Mouse (Mus musculus) limb, embryonic 10.5 days (tissue): ENCODE measurements around the gene Mrpl41. TPM values are rescaled to one million over a fixed set of nuclear protein-coding genes. Genes with fewer than 3 reads are reported as not detected.
"Not testable (repeated sequence)": the region's sequence is repeated elsewhere in the genome, so short reads cannot be mapped to it uniquely, and the experiment has no call there.

Experiments used
- DNase-seq: peaks from one replicate; pipeline ENCODE4 v3.0.0-alpha.2; 2017; ENCODE audit warnings: low spot score
- H3K27ac ChIP-seq: fragments of 300-500 bp; sonication (generic); 2 replicates; pipeline ENCODE4 v1.5.1; 2016; ENCODE audit warnings: mild to moderate bottlenecking
- H3K27me3 ChIP-seq: fragments of 300-500 bp; sonication (generic); 2 replicates; pipeline ENCODE4 v1.6.1; 2016; ENCODE audit warnings: low read depth, mild to moderate bottlenecking; ENCODE audit not compliant: poor library complexity, severe bottlenecking
- H3K36me3 ChIP-seq: fragments of 300-500 bp; sonication (generic); 2 replicates; pipeline ENCODE4 v1.6.1; 2016; ENCODE audit warnings: mild to moderate bottlenecking, moderate library complexity
- H3K4me1 ChIP-seq: fragments of 300-500 bp; sonication (generic); 2 replicates; pipeline ENCODE4 v1.6.1; 2016
- H3K4me3 ChIP-seq: fragments of 300-500 bp; sonication (generic); 2 replicates; pipeline ENCODE4 v1.5.1; 2016; ENCODE audit warnings: mild to moderate bottlenecking, moderate library complexity
- H3K9me3 ChIP-seq: fragments of 300-500 bp; sonication (generic); replicated peaks from 2 replicates; pipeline ENCODE4 v1.6.1; 2016; ENCODE audit warnings: mild to moderate bottlenecking
- whole genome bisulfite sequencing: fragments of 180-500 bp; shearing (Covaris S2); methylation state at CpG from one replicate; pipeline ENCODE4 v1.1.7; 2016; 5-methylcytosine and 5-hydroxymethylcytosine counted together
- polyA plus RNA-seq: library from polyadenylated mRNA; unstranded; fragments of >200 nt; fragmentation: Nextera tagmentation; extraction: Ambion mirVana; gene quantifications from 2 replicates; pipeline ENCODE4 v1.2.1, GENCODE M21; 2016

Mrpl41 gene
- polyA plus RNA-seq: 119 and 124 TPM in 2 replicates

GRCm38 (mm10) chr2:24974906-24975703 lies at the start of gene Mrpl41:
TSS of gene Mrpl41 (minus strand) at chr2:24975098.
- H3K4me3 ChIP-seq: peak within 1 kb of the TSS; percentile 83
- under 1% methylated on average over 64 of the region's 64 CpGs for WGBS
- H3K36me3 ChIP-seq: peaks cover 35% of the 10 kb centered on the region
- no peaks in the 10 kb centered on the region for H3K27me3 ChIP-seq
- peak; percentile 97 for DNase-seq
- H3K4me1 ChIP-seq: peaks cover 19% of the 10 kb centered on the region
- H3K27ac ChIP-seq: peak within 1 kb of the TSS; percentile 82
- H3K9me3 ChIP-seq: no peaks in the 10 kb centered on the region

GRCm38 (mm10) chr2:25022678-25023077 lies 47.8 kb upstream of the Mrpl41 start:
- H3K9me3 ChIP-seq: no peaks in the 10 kb centered on the region
- H3K4me1 ChIP-seq: peaks cover 6% of the 10 kb centered on the region; the same call in 1 of the 2 replicates
- WGBS: 95% methylated on average over 1 of the region's 1 CpGs
- H3K36me3 ChIP-seq: peaks cover 2% of the 10 kb centered on the region; the same call in 1 of the 2 replicates
- no peak overlapping the region for H3K27ac ChIP-seq
- no peaks in the 10 kb centered on the region for H3K27me3 ChIP-seq
- no peak overlapping the region for H3K4me3 ChIP-seq
- DNase-seq: no peak

- DNase-seq: no peak
- Histone ChIP-seq H3K36me3 (no peaks in the 10 kb centered on the region), H3K4me3 (no peak overlapping the region)
These were observed 33.4 kb upstream of the Mrpl41 start for GRCm38 (mm10) chr2:25008250-25008649.

GRCm38 (mm10) chr2:25006767-25007166 lies 31.9 kb upstream of the Mrpl41 start:
- no peak for DNase-seq
- no peak overlapping the region for H3K27ac ChIP-seq
- WGBS: 96% methylated on average over 1 of the region's 1 CpGs

More at GRCm38 (mm10) chr2:25008250-25008649, 33.4 kb upstream of the Mrpl41 start:
- no peaks in the 10 kb centered on the region for H3K27me3 ChIP-seq
- H3K4me1 ChIP-seq: no peaks in the 10 kb centered on the region
- no peak overlapping the region for H3K27ac ChIP-seq
- H3K9me3 ChIP-seq: no peaks in the 10 kb centered on the region

GRCm38 (mm10) chr2:25003946-25004786 lies 29.3 kb upstream of the Mrpl41 start:
- Histone ChIP-seq H3K4me1 (no peaks in the 10 kb centered on the region), H3K27me3 (no peaks in the 10 kb centered on the region), H3K27ac (no peak overlapping the region), H3K4me3 (no peak overlapping the region), H3K9me3 (no peaks in the 10 kb centered on the region), H3K36me3 (no peaks in the 10 kb centered on the region)
- no peak for DNase-seq
- WGBS: 85% methylated on average over 9 of the region's 9 CpGs

More at GRCm38 (mm10) chr2:25006767-25007166, 31.9 kb upstream of the Mrpl41 start:
- H3K27me3 ChIP-seq: no peaks in the 10 kb centered on the region
- H3K4me1 ChIP-seq: no peaks in the 10 kb centered on the region
- no peak overlapping the region for H3K4me3 ChIP-seq
- H3K9me3 ChIP-seq: no peaks in the 10 kb centered on the region
- H3K36me3 ChIP-seq: no peaks in the 10 kb centered on the region

- DNase-seq: no peak
- 86% methylated on average over 3 of the region's 3 CpGs for WGBS
These were observed 25.8 kb upstream of the Mrpl41 start for GRCm38 (mm10) chr2:25000544-25001235.

GRCm38 (mm10) chr2:24996471-24996870 lies 21.6 kb upstream of the Mrpl41 start:
- Histone ChIP-seq H3K27ac (no peak overlapping the region), H3K27me3 (no peaks in the 10 kb centered on the region), H3K9me3 (no peaks in the 10 kb centered on the region), H3K4me3 (no peak overlapping the region), H3K4me1 (no peaks in the 10 kb centered on the region), H3K36me3 (0 out of 2 replicates have a peak, but pooled peaks cover 2% of the 10 kb centered on the region)
- no peak for DNase-seq
- 97% methylated on average over 2 of the region's 2 CpGs for WGBS

More at GRCm38 (mm10) chr2:25000544-25001235, 25.8 kb upstream of the Mrpl41 start:
- Histone ChIP-seq H3K9me3 (no peaks in the 10 kb centered on the region), H3K4me1 (no peaks in the 10 kb centered on the region), H3K27me3 (no peaks in the 10 kb centered on the region), H3K4me3 (no peak overlapping the region), H3K27ac (no peak overlapping the region), H3K36me3 (no peaks in the 10 kb centered on the region)

- 93% methylated on average over 6 of the region's 6 CpGs for WGBS
- Histone ChIP-seq H3K27me3 (no peaks in the 10 kb centered on the region), H3K36me3 (0 out of 2 replicates have a peak, but pooled peaks cover 2% of the 10 kb centered on the region), H3K4me3 (no peak overlapping the region), H3K27ac (no peak overlapping the region), H3K4me1 (no peaks in the 10 kb centered on the region), H3K9me3 (no peaks in the 10 kb centered on the region)
- no peak for DNase-seq
These were observed 20.4 kb upstream of the Mrpl41 start for GRCm38 (mm10) chr2:24995332-24995731.

- Histone ChIP-seq H3K4me1 (no peaks in the 10 kb centered on the region), H3K27ac (no peak overlapping the region), H3K4me3 (no peak overlapping the region), H3K36me3 (peaks cover 12% of the 10 kb centered on the region; the same call in 1 of the 2 replicates), H3K27me3 (no peaks in the 10 kb centered on the region), H3K9me3 (no peaks in the 10 kb centered on the region)
- WGBS: 43% methylated on average over 2 of the region's 2 CpGs
- no peak for DNase-seq
These were observed 12.9 kb upstream of the Mrpl41 start for GRCm38 (mm10) chr2:24987762-24988161.

- no peak for DNase-seq
- 89% methylated on average over 5 of the region's 5 CpGs for WGBS
- Histone ChIP-seq H3K27me3 (no peaks in the 10 kb centered on the region), H3K27ac (no peak overlapping the region), H3K4me1 (peaks cover 19% of the 10 kb centered on the region), H3K36me3 (peaks cover 16% of the 10 kb centered on the region), H3K9me3 (no peaks in the 10 kb centered on the region), H3K4me3 (no peak overlapping the region)
These were observed 2.1 kb upstream of the Mrpl41 start for GRCm38 (mm10) chr2:24976960-24977359.

- Histone ChIP-seq H3K4me3 (peak within 1 kb of the TSS; percentile 83), H3K27me3 (no peaks in the 10 kb centered on the region), H3K27ac (peak within 1 kb of the TSS; percentile 82), H3K36me3 (peaks cover 28% of the 10 kb centered on the region), H3K4me1 (peaks cover 19% of the 10 kb centered on the region), H3K9me3 (no peaks in the 10 kb centered on the region)
- peak; percentile 83 for DNase-seq
- under 1% methylated on average over 16 of the region's 16 CpGs for WGBS
These were observed 903 bp upstream of the Mrpl41 start, which contains the start of gene Pnpla7 for GRCm38 (mm10) chr2:24975704-24976297. TSS of gene Pnpla7 (plus strand) at chr2:24976033.

GRCm38 (mm10) chr2:24974452-24974851 lies 446 bp downstream of the Mrpl41 start:
- H3K27me3 ChIP-seq, H3K9me3 ChIP-seq, DNase-seq: not testable (repeated sequence)
- H3K36me3 ChIP-seq: peaks cover 41% of the 10 kb centered on the region
- peaks cover 19% of the 10 kb centered on the region for H3K4me1 ChIP-seq
- WGBS: under 1% methylated on average over 17 of the region's 17 CpGs
- peak overlapping the region; percentile 80 for H3K27ac ChIP-seq
- H3K4me3 ChIP-seq: peak overlapping the region; percentile 83
